Mouse (Mus musculus): ENCODE results near the gene Fam169b. TPM values are rescaled to one million over a fixed set of nuclear protein-coding genes. Genes with fewer than 3 reads are reported as not detected.
A peak's percentile ranks its signal among the peaks of the same experiment; 100 is the strongest.

Fam169b gene
- total RNA-seq (2021) (not detected), polyA plus RNA-seq (2012; rRNA removed) (0.04 and 0.07 TPM in 2 replicates)
- long read RNA-seq = 0 reads

DNA sequence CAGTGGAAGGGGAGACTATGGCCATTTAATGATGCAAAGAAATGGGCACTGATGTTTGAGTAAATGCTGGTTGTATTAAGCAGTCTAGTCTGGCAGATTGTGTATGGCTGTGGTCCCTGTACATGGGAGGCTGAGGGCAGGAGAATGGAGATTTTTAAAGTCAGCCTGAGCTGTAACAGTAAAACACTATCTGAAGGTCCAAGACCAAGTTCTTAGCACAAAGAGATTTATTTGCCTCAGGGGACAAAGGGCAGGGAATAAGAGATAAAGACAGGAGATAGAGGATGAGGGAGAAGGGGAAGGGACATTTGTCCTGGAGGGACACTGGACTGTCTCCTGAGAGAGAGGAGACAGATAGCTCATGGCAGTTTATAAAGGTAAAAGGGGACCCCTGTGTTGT is at the start of gene Fam169b:
Fam169b (plus strand) TSS at position 325 of the 400 bp plus-strand sequence.
- DNase-seq = no peak

DNA sequence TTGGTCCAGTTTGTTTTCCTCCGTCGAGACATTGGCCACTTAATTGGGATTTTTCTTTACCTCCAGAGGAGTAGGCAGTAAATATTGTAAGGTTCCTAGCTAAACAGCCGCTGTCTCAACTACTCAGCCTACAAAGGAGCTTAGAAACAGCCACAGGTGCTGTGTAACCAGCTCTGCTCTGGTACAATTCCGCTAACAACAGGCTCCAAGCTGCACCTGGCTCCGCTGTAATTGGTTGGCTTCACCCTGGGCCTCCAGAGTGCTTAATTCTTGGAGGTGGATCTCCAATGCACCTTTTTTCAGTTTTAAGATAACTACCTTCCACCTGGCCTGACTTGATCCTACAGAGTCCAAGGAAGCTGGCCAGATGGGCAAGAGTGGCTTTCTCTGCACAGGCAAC is 49.6 kb upstream of the Fam169b start:
- no peak for DNase-seq

DNA sequence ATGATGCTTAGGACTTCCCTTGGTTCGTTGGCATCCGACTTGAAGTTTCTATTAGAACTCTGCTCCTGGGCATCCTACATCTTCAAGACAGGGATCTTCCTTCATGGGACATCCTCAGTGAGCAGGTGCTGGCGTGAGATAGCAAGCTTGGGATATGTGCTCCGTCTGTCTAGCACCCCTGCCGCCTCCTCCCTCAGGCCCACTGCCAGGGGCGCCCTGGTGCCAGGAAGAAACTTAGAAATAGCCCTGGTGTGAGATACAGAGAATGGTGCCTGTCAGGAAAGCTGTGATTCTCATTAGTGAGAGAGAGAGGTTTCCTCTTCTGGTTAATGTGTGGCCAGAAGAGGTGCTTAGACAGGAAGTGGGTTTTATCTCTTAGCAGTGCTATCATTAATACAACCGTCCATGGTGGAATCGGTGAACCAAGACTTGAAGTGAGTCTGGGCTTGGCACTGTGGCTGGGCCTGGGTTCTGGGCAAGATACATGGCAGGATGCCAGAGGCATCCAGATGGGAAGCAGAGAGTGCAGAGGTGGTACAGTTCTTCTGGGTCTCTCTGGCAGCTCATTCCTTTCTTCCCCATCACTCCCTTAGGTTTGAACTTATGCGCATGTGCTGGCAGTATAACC is 48.1 kb upstream of the Fam169b start:
- DNase-seq = no peak

DNA sequence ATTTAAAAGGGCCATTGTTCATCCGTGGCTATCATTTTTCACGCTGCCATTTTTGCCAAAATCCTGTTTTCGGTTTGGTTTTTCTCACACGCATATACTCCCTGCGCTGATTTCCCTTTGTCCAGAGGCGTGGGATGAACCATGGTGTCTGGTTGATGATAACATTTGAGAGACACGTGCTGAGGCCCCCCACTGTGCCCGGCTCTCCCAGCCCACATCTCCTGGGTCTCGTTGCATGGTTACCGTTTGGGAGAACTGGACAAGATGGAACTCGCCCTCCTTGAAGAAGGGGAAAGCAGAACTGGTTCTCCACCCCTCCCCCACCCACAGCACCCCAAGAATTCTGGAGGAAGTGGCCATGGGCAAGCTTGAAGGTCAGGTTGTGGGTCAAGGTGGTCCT is 46.6 kb upstream of the Fam169b start:
- no peak for DNase-seq

DNA sequence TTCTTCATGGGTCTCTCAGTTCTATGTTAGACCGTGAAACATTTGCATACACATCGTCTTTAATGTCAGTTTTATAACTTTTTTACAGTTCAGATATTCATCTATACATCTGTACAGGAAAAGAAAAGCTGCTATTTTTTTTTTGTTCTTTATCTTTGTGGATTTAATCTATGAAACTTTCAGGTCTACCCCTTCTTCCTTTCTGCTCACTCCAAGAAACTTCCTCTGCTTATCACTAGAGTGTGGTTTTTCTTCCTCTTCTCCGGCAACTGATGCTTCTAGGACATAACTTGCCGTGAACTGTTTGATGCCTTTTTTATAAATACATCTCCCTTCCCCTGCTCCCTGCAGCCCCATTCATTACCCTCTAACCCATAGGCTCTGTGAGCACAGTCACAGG is 46.0 kb upstream of the Fam169b start:
- no peak for DNase-seq

DNA sequence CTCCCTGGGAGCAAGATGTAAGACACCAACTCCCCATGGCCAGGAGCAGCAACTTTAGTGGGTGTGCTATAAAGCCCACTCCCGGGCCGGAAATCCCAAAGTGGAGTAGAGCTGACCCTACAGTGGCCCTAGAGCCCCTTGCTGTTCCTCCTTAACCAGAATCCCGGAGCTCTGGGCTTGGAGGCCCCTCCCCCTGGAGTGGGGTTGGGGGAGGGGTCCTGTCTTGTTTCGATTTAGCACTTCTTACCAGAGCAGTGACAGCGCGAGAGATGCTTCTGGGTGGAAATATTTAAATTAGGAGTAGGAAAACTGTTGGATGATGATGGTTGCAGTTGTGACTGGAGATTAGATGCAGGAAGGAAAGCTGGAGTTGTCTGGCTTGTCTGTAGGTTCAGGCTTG is 45.1 kb upstream of the Fam169b start:
- DNase-seq = no peak

DNA sequence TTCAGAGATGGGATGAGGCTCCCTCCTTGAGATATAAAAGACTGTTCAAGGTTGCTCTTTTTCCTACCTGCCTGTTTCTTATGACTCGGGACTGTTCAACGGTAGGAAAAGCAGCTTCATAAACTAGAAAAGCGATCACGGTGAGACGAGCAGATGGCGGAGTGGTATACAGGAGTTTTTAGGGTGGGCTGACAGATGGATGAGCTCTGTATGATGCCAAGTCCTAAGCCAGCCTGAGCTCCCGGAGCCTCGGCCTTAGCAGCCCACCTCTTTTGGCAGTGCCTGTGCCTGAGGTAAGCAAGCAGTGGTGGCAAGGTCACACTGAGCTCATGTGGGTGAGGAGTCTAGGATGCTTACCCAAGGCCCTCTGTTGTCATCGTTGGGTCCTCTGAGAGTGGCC is 42.8 kb upstream of the Fam169b start:
- DNase-seq = no peak

DNA sequence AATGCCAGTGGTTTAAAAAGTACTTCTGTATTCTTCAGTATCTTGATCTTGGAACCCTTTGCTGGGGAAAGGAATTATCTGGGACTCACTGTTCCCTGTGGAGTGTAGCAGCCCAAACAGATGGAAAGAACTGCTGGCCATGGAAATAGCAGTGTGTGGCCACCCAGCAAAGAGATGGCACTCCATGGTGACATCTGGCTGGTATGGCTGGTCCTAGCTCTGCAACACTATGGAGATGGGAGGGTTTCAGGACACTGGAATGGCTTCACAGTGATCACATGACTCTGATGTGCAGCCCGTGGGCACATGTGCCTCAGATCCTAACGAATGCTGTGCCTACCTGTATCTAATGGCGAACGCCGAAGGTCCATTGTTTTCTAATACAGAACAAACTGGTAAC is 41.1 kb upstream of the Fam169b start:
- no peak for DNase-seq

DNA sequence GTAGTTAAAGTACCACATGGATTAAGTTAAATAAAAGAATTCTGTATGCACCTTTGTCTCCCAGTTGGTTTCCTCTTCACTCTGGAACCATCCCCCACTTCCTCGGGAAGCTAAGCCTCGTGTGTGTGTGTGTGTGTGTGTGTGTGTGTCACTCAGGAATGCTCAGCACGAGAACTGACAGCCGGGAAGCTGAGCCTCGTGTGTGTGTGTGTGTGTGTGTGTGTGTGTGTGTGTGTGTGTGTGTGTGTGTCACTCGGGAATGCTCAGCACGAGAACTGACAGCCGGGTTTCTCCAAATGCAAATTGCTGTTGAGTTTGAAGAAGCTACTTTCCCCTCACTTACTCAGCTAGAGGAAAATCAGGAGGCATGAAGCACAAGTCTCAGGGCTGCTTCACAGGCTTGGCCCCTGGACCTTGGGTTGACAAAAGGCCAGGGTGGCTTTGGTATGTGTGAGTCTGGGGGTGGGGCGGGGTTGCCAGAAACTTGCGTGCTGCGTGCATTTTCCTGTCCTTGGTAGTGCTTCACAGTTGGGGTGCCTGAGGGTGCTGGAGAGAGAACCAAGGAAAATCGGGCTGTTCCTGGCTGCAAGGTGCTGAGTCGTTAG is 39.9 kb upstream of the Fam169b start:
- DNase-seq = peak; percentile 33

DNA sequence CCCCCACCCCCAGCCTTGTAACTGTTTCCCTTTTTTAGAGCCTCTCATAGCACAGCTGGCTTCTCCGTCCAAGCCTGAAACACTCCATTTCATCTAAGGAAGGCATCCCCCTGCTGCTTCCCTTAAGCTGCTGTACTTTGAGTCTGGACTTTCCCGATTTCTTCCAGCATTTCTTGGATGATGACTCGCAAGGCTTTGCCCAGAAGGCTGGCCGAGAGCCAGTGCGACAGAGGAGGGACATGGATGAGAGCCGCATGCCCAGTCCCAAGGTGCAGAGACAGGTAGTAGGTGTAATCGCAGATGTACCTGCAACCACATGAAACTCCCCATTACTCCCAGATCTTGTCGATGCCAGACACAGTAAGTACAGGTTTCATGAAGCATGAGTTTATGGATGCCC is 36.8 kb upstream of the Fam169b start:
- no peak for DNase-seq

DNA sequence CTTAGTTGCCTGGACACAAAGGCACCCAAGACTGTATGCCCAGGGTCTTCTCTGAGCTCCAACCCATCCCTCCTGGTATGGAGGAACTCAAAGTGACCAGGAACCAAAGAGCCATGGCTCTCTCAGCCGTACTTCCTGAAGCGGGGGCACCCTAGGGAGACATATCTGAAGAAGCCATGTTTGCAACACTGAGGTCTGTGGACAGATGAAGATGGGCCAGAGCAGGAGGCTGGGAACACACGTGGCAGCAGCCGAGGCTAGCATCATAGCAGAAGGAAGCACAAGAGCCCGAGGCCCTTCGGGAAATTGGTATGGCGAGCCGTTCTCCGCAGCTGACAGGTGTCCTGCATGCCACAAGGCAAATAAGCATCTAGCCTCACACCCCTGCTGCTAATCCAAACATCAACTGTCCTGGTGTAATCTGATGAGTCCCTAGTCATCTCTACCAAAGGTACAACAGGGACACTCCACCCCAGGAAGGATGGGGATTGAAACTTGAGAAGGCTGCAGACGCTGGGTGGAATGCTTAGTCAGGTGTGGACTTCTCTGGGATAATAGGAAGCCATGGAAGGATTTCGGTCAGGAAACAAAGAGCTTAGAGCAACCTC is 34.3 kb upstream of the Fam169b start:
- DNase-seq = no peak

DNA sequence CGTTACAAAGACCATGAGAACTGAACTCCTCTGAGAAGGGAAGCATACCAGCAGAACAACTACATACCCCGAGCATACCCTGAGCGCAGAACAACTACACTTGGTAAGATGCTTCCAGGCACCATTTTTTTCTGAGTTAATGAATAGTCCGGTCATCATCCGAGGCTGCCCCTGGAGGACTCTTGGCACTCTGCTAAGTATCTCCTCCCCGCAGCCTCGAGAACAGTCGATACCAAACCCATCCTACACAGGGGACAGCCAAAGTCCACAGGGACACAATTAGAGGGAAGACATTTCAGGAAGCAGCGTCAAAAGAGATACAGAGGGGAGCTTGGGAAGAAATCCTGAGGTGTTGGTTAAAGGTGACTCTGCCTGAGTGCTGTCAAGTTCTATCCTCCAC is 32.4 kb upstream of the Fam169b start:
- no peak for DNase-seq

DNA sequence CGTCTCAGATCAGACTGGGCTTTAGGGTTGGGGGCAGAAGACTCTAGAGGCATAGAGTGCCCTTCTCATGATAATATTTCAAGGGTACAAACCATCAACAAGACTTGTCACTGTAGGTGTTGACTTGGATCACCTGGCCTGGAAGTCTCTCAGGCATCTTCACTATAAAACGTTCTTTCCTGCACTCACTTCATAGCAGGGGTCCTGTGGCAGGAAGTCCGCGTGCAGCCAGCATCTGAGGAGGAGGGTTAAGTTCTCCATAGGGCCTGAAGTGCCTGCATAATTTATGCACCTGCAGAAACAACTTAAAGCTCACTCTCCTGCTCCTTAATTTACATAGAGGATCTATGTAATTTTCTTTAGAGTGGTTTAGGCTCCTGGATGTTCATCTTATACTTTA is 28.0 kb upstream of the Fam169b start:
- no peak for DNase-seq

DNA sequence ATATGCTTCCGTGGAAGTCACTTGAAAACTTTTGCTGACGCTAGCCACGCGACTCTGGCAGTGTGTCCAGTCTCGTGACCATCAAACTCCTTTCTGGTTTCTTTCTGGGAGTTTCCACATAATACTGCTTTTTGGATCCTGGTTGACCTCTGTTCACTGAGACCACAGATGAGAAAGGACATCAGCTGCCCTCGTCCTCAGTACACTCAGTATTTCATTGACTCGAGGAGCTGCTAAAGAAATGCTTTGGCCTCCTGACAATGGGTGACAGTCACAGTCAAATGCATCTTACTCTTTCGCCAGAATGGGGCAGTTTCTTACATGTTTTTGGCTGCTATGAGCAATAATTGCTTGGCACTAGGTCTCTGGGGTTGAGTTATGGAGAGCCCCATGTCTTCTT is 27.4 kb upstream of the Fam169b start:
- no peak for DNase-seq

DNA sequence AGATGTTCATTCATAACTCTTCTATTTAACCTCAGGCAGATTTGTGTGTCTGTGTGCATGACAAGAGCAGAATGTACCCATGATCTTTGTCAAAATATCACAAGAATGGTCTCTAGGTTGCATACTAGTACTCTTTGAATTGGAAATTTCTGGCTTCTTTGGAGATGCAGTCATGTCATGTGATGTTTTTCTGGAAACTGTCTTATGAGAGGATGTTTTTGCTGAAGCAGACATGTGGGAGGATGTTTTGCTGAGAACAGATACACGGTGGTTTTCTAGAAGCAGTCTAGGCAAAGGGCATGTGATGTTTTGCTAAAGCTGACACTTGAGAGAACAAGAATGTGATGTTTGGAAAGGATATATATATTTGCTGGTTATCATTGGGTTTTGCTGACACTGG is 23.2 kb upstream of the Fam169b start:
- DNase-seq = no peak

DNA sequence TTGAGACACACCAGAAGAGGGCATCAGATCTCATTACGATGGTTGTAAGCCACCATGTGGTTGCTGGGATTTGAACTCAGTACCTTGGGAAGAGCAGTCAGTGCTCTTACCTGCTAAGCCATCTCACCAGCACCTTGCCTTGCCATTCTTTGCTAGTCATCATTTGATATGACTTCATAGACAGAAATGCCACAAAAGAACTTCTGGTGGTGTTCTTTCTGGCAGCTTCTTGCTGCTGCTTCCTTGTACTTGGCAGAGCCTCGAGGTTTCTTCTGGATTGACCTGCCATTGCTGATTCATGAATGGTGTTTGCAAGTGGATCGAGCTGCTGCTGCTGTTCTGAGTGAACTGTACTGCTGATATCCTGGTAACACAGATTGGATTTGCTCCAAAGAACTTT is 22.7 kb upstream of the Fam169b start:
- DNase-seq = no peak

DNA sequence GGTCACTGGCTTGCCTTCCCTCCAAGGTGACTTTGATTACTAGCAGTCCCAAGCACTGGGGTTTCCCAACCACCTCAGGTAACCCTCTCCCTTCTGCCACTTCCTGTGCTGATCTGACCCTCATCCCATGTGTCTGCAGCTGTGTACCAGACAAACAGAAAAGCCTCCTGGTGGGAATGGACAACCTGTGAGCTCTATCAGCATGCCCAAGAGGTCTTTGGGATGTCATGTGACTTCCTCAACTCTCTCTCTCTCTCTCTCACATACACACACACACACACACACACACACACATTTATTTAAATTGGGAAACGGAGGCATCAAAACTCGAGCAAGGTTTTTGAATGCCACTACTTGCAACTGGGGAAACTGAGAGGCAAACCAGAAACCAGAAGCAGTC is 15.9 kb upstream of the Fam169b start:
- DNase-seq = no peak

DNA sequence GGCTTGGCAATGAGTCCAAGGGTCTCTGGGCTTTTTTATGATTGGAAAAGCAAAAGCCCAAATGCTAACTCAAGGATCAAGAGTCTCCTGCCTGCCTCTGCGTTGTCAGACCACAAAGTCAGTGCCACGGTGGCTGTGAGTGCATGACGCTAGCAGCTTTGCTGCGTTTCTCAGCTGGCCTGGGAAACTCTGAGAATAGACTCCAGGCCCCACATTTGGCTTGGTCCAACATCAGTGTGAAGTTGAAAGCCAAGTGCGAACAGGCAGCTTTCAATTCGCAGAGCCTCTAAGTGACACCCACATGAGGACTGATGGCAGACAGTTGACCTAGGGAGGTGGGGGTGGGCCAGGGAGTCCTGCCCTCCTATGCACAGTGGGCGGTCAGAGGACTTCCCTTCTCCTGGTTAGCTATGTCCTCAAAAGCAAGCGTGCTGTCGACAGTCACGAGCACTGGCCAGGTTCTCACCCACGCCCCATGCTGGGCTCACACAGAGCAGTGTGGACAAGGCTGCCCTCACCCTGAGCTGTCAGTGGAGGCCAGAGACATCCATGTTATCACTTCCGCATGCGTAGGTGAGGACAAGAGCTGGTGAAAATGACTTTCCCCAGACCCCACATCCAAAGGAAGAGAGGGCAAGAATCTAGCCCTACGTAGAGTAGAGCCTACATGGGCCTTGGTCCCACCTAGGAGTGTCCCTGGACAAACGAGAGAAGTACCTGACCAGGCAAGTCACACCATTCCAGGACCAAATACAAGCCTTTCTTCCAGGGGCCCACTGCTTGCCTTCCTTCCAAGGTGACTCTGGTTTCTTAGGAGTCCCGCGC is 15.1 kb upstream of the Fam169b start:
- no peak for DNase-seq

DNA sequence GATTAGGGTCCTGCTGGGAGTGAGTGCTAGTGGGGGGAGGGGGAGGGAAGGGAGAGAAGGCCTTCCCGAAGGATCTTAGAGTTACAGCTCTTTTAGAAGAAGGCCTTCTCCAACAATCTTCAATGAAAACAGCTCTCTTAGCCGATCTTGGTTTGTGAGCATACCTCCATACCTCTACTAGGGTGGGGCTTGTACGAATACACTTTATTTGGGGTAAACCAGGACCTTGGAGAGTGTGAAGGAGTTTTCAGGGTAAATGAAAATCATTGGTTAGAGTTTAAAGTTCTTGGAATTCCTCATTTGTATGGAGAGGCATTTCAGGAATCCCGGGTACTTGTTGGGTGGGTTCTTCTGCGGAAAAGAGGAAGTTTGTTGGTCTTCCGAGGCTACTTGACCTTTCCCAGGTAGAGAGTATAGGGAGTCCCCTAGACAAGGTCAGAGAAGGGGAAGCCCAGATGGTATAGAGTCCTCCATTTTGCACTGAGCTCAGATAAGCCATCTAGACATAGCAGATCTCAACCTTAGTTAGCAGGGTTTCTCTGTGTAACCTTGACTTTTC is 14.0 kb upstream of the Fam169b start:
- DNase-seq = no peak

DNA sequence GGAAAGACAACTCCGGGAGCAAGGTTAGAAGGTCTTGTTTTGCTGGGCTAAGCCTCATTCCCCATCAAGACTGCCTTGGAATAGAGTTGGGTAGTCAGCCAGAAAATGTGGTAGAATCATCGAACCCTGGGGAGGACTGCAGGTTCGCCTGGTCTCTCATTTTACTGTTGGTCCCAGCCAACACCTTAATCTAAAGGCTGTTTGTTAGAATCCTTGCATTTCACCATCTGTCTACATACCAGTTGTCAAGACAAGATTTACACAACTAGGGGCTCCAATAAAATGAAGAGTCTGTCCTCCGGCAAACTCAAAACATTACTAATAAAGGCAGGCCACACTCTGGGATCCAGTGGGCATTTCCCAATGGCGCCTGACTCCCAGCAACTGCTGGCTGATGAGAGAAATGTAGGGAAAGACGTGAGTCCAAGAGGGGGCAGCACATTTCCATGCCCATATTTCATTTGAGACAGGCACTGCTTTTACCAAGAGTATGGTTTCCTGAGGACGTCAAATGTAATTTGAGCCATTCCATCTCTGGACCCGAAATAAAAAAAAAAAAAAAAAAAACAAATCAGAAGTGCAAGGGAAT is 10.9 kb upstream of the Fam169b start:
- no peak for DNase-seq

DNA sequence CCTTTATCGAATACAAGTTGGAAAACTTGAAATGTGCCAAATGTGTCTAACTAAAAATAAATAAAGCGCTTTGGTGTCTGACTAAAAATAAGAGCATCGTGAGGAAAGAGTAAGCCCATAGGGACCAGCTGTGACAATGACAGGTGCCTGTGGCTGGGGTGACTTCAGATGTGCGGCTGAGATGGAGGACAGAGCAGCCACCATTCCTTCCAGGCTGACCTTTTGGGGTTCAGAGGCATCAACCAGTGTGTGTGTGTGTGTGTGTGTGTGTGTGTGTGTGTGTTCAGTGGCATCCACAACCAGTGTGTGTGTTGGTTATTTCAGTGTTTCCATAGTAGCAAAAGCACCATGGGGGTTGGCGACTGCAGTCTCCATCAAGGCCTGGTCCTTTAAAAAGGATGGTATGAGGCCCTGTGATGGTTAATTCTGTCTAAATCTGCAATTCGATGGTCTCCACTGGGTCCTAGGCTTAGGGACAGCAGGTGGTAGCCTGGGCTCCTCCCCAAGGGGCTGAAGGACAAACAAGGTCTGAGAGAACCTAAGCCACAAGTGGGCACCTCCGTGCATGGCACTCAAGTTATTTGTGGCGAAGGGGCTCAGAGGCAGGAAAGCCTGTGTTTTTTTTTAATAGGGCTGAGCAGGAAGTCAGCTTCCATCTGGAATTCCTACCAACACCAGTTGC is 10.2 kb upstream of the Fam169b start:
- DNase-seq = no peak

DNA sequence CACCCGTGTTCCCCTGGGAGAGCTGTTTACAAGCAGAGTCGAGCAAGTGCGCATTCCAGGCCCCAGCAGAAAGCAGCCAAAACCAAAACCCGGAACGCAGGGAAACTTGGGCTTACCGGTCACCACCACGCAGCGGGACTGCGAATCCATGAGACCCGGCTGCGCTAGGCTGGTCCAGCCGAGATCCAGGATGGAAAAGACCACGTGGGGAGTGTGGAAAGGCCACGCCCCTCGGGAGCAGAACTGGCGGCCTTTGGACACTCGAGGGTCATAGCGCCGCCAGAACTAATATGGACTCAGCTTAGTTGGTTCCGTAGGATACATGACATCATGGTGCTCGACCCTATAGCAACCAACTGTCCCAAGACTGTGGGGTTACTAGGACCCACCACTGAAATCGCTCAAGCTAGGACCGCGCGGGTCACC is 9.6 kb upstream of the Fam169b start, which contains the start of gene Pgpep1l:
Pgpep1l (minus strand) TSS at position 206 of the 426 bp plus-strand sequence.
- peak; percentile 43 for DNase-seq

Measured in adrenal gland, adult 2 months (tissue).